Mouse (Mus musculus): ENCODE data around the gene Dock7.

DNA sequence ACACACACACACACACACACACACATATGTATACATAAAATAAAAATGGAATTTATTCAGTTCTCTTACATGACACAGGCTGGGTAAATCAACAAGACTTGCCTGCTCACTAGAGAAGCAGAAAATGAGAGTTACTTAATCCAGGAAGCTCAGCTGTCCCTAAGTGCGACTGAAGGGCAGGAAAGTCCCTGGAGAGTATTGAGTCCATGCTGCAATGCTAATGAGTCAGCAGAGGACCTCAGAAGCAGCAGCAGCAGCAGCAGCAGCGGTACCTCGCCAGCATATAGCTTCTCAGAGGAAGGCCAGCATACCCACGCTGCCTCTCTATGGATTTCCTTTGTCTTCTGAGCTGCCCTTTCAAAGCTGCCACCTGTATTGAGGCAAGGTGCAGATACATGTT lies 42.8 kb upstream of the Dock7 start:
- TF ChIP-seq CTCF (IDR thresholded peaks at IDR 0.05; ENCODE audit: extremely low read depth, insufficient read length, insufficient replicate concordance, low read depth, low read length), result no peak
- no peak for TF ChIP-seq POLR2A (IDR thresholded peaks at IDR 0.05; ENCODE audit: low read depth, low read length)
